Mouse (Mus musculus) mature B cell (primary cell): ENCODE measurements around the gene Dhrs7c.

ENCODE experiments used
- in situ Hi-C: fragments of 300-500 bp; cut with MboI; formaldehyde crosslinking; loops from 2 replicates; pipeline ENCODE4 v1.14.3; 2019

The Dhrs7c gene

GRCm38 (mm10) chr11:67845193-67845592 is 47.2 kb downstream of the Dhrs7c start:
- in situ Hi-C loops = no loop called here

GRCm38 (mm10) chr11:67851770-67852169 is 53.8 kb downstream of the Dhrs7c start:
- in situ Hi-C loops = no loop called here

- in situ Hi-C loops = no loop called here
Measured at GRCm38 (mm10) chr11:67853996-67854395, 56.0 kb downstream of the Dhrs7c start.

GRCm38 (mm10) chr11:67855035-67855434 is 57.0 kb downstream of the Dhrs7c start:
- in situ Hi-C loops = no loop called here

GRCm38 (mm10) chr11:67858518-67858917 is 60.5 kb downstream of the Dhrs7c start:
- in situ Hi-C loops = no loop called here

GRCm38 (mm10) chr11:67860743-67861398 is 62.9 kb downstream of the Dhrs7c start:
- in situ Hi-C loops = no loop called here

GRCm38 (mm10) chr11:67861399-67861838 is 63.4 kb downstream of the Dhrs7c start:
- in situ Hi-C loops = no loop called here

GRCm38 (mm10) chr11:67865100-67865499 is 67.1 kb downstream of the Dhrs7c start:
- in situ Hi-C loops = no loop called here
